ENCODE assay signal across 21 mouse cellular contexts in genomic region chr2:31099079-31099478, GRCm38 (mm10). TPM values are rescaled to one million over a fixed set of nuclear protein-coding genes. Genes with fewer than 3 reads are reported as not detected.
DNase-seq lines count a peak whose midpoint lies in the region; ATAC-seq lines count a peak whose summit lies in the region.
"Had no signal": no experiment of that assay in that cellular context is flagged by ENCODE, and none has a peak within 500 bp of the region (broad histone marks: within the 10 kb centered on the region; RNA-seq: fewer than 3 reads in every experiment).

No protein-coding gene starts in this region.

- ATAC-seq in cerebellum, adult (ENCODE audit: insufficient number of reproducible peaks, low FRiP score, low TSS enrichment): no peak
- no peak for ATAC-seq in kidney, embryonic 14.5 days (ENCODE audit: low FRiP score, low TSS enrichment)
- ATAC-seq in intestine, embryonic 15.5 days: no peak
- ATAC-seq: forebrain, embryonic 16.5 days; liver, postnatal 0 days had no signal

- H3K9me3 ChIP-seq in kidney, embryonic 14.5 days (ENCODE audit: control insufficient read depth, low read length): no peaks in the 10 kb centered on the region
- H3K9me3 ChIP-seq in intestine, embryonic 15.5 days: no peaks in the 10 kb centered on the region
- H3K9me3 ChIP-seq: embryonic facial prominence, embryonic 15.5 days; limb, embryonic 10.5 days; midbrain, embryonic 12.5 days; neural tube, embryonic 13.5 days had no signal

- H3K27ac ChIP-seq in kidney, embryonic 14.5 days (ENCODE audit: low read depth, low read length): no peak overlapping the region
- H3K27ac ChIP-seq in intestine, embryonic 15.5 days: no peak overlapping the region
- H3K27ac ChIP-seq: embryonic facial prominence, embryonic 15.5 days; hindbrain, embryonic 14.5 days; limb, embryonic 10.5 days; midbrain, embryonic 12.5 days; neural tube, embryonic 13.5 days had no signal

- 0 out of 2 replicates have a peak, but pooled peaks cover 4% of the 10 kb centered on the region for H3K36me3 ChIP-seq in kidney, embryonic 14.5 days (ENCODE audit: control insufficient read depth, insufficient read depth, low read length)
- H3K36me3 ChIP-seq in intestine, embryonic 15.5 days: no peaks in the 10 kb centered on the region; the same call in 1 of the 2 replicates

- H3K27me3 ChIP-seq in kidney, embryonic 14.5 days (ENCODE audit: control insufficient read depth, insufficient read depth, low read length): no peaks in the 10 kb centered on the region
- H3K27me3 ChIP-seq in intestine, embryonic 15.5 days (replicated peaks): no peaks in the 10 kb centered on the region
- H3K27me3 ChIP-seq: CH12.LX; embryonic facial prominence, embryonic 15.5 days; heart, embryonic 12.5 days; midbrain, embryonic 12.5 days; neural tube, embryonic 13.5 days had no signal

- peak; percentile 48 for DNase-seq in cerebellum, adult 11-12 months
- peak; percentile 83 for DNase-seq in kidney, adult 11 months
- DNase-seq in adipocyte (ENCODE audit: low spot score): peak; percentile 28
- DNase-seq in kidney, postnatal 36 days: peak; percentile 86 to 91
- no peak for DNase-seq in right cerebral cortex, adult 2 months (ENCODE audit: low spot score in 2 of 2)
- DNase-seq: liver, postnatal 0 days; lung, postnatal 10 days; right cerebral cortex, postnatal 14 days; spleen, adult 18-20 months; thymus, adult 18-20 months had no signal

- H3K4me3 ChIP-seq in kidney, embryonic 14.5 days (ENCODE audit: low read length): no peak overlapping the region
- H3K4me3 ChIP-seq in intestine, embryonic 15.5 days (replicated peaks): no peak overlapping the region
- H3K4me3 ChIP-seq: embryonic facial prominence, embryonic 15.5 days; heart, embryonic 12.5 days; limb, embryonic 10.5 days; midbrain, embryonic 12.5 days; neural tube, embryonic 13.5 days had no signal

- H3K9ac ChIP-seq in kidney, embryonic 14.5 days (ENCODE audit: low read depth, low read length): no peak overlapping the region
- H3K9ac ChIP-seq in intestine, embryonic 15.5 days: no peak overlapping the region
- H3K9ac ChIP-seq: embryonic facial prominence, embryonic 15.5 days; heart, embryonic 12.5 days; hindbrain, embryonic 14.5 days; liver, postnatal 0 days; midbrain, embryonic 12.5 days; neural tube, embryonic 13.5 days had no signal

- peaks cover 11% of the 10 kb centered on the region; the same call in 1 of the 2 replicates for H3K4me1 ChIP-seq in kidney, embryonic 14.5 days (ENCODE audit: control insufficient read depth, insufficient read depth, low read length)
- H3K4me1 ChIP-seq in intestine, embryonic 15.5 days (replicated peaks): peaks cover 4% of the 10 kb centered on the region
- H3K4me1 ChIP-seq: midbrain, embryonic 12.5 days had no signal

- no peak overlapping the region for H3K4me2 ChIP-seq in kidney, embryonic 14.5 days (replicated peaks; ENCODE audit: low read depth, low read length)
- no peak overlapping the region for H3K4me2 ChIP-seq in intestine, embryonic 15.5 days (replicated peaks)
- H3K4me2 ChIP-seq: embryonic facial prominence, embryonic 15.5 days; heart, embryonic 12.5 days; hindbrain, embryonic 14.5 days; midbrain, embryonic 12.5 days; neural tube, embryonic 13.5 days had no signal

- WGBS in kidney, embryonic 14.5 days: 63% methylated on average over 8 of the region's 8 CpGs
- WGBS in intestine, embryonic 15.5 days: 76% methylated on average over 8 of the region's 8 CpGs

RNA-seq across cellular contexts. Expression of gene Fnbp1, which starts 42.7 kb away (rescaled TPM):
- 12.2 and 24.1 TPM in 2 replicates for polyA plus RNA-seq in kidney, embryonic 14.5 days (2014; fragmentation: Nextera tagmentation; extraction: Ambion mirVana)
- polyA plus RNA-seq in intestine, embryonic 15.5 days (2015; fragmentation: Nextera tagmentation; extraction: Ambion mirVana): 22.7 and 27.3 TPM in 2 replicates

RNA-seq across cellular contexts. Expression of gene Gpr107, which starts 53.0 kb away (rescaled TPM):
- 26.6 and 27.5 TPM in 2 replicates for polyA plus RNA-seq in kidney, embryonic 14.5 days (2014; fragmentation: Nextera tagmentation; extraction: Ambion mirVana)
- polyA plus RNA-seq in intestine, embryonic 15.5 days (2015; fragmentation: Nextera tagmentation; extraction: Ambion mirVana): 30.0 and 31.1 TPM in 2 replicates

Comparison
In these comparisons a context has a peak if more than half of its experiments do, and no peak if none do; other contexts are left out.
1. DNase-seq: peak in cerebellum, adult 11-12 months (single experiment), kidney, adult 11 months (single experiment), adipocyte (single experiment) and kidney, postnatal 36 days (2 of 2); none in right cerebral cortex, adult 2 months (0 of 2).